Mouse (Mus musculus) hematopoietic multipotent progenitor cell, adult 10-12 weeks (in vitro differentiated cells): ENCODE data around the gene Bmp7. TPM values are rescaled to one million over a fixed set of nuclear protein-coding genes. Genes with fewer than 3 reads are reported as not detected.

Experiments
- polyA plus RNA-seq: library from polyadenylated mRNA; stranded (reverse); fragments of >175 nt; gene quantifications from 2 replicates; pipeline ENCODE4 v1.2.3, GENCODE M21; 2012; ENCODE audit warnings: low replicate concordance

Gene Bmp7
- polyA plus RNA-seq, result 1.1 and 9.4 TPM in 2 replicates

GRCm38 (mm10) chr2:172940003-172940798 lies at the start of gene Bmp7:
TSS of gene Bmp7 (minus strand) at chr2:172940321.

DNA sequence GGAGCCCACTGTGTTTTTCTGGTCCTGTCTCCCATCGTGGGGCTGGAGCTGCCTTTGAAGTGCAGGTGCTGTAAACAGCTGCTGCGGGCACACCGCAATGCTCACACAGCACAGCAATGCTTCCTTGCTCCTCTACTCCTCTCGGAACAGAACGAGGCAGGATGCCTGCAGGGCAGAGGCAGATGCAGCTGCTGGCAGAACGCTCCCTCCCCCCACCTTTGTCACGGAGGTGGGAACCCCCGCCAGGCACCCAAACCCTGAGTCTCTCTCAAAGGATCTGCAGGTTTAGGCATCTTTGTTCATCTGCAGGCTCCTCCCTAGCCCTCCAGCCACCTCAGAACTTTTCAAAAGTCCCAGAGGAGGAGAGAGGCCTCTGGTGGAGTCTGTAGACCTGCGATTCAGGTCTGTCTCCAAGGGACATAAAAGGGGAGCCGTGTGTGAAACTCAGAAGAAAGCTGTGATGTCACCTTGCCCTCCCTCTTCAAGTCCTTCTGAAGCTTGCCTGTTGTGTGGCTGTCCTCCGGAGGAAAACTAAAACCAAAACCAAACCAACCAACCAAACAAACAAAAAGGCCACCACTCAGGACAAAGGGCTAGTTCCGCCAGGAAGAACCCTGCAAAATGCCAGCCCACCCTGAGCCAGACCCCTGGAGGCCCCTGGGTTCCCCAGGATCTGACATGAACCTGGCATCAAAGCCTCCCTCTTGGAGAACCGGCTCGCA lies 37.4 kb upstream of the Bmp7 start, which contains the start of gene Spo11:
Gene Spo11 (plus strand): TSS at position 292 of the 722 bp plus-strand sequence.

Other genes with a start within 250 kb of the Bmp7 start
- 0.35 and 0.47 TPM in 2 replicates for gene Spo11, start 37.4 kb upstream of the Bmp7 start, polyA plus RNA-seq
- gene Rae1, start 59.8 kb upstream of the Bmp7 start, polyA plus RNA-seq, result 26.9 and 56.0 TPM in 2 replicates
- gene Rbm38, start 80.2 kb upstream of the Bmp7 start, polyA plus RNA-seq, result 516 and 625 TPM in 2 replicates
- not detected in 2 replicates for gene Ctcfl, start 179.2 kb upstream of the Bmp7 start, polyA plus RNA-seq
- gene Pck1, start 212.7 kb upstream of the Bmp7 start, polyA plus RNA-seq, result not detected in 2 replicates